Mouse (Mus musculus) liver, adult 2 months (tissue): ENCODE measurements at regions not wholly inside any gene's neighbourhood (a gene's known extent, or its start where the extent isn't known, plus 50 kb on each side); places are given as distances from the start of the nearest gene placed in this dataset.

Experiments used
- CTCF ChIP-seq: fragments of 200-500 bp; IDR thresholded peaks from 2 replicates; pipeline ENCODE4 v1.5.1; 2011; ENCODE audit warnings: low read depth, low read length, control low read depth
- POLR2A ChIP-seq: fragments of 200-500 bp; IDR thresholded peaks from 2 replicates; pipeline ENCODE4 v1.6.1; 2011; ENCODE audit warnings: low read length, control low read depth; ENCODE audit not compliant: insufficient read depth; ENCODE audit errors: extremely low read depth

DNA sequence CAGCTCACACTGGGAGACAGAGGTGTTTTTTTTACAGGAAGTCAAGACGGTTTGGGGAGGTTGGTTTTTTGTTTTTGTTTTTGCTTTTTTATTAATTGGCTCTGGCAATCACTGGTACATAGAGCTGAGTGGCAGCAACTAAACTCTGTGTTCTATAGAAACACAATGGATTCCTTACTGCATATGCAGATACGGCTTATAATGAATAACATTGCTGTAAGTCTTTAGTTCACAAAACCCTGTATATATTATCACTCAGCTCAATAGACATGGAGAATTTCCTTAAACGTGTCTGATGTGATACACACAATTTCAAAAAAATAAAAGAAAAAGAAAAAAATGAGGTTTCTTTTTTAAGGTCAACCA lies 296.0 kb downstream of the Rps29 start:
- TF ChIP-seq POLR2A (no peak), CTCF (no peak)
